Mouse (Mus musculus) induced T-regulatory cell, adult 2 months (primary cell): ENCODE measurements at regions not wholly inside any gene's neighbourhood (a gene's known extent, or its start where the extent isn't known, plus 50 kb on each side); places are given as distances from the start of the nearest gene placed in this dataset.

Experiments used
- DNase-seq: peaks from one replicate; pipeline ENCODE4 v3.0.0-alpha.2; 2012; ENCODE audit warnings: low read depth

DNA sequence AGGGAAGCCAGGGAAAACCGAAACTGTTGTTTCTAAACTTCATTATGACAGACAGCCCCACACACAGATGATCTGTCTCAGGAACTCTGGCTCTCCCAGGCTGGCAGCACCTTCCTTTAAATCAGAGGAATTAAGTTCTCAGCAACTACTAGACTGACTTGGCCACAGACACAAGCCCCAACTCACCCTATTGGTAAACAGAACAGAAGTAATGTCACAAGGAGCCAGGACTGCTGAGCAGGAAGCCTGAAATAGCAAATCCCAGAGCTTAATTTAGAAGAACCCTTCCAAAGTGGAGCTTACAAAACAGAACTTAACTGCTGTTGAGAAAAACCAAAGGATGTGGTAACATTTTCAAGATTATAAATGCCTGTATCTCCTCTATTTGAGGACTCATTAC lies 174.8 kb downstream of the Nfkbiz start:
- DNase-seq: no peak

DNA sequence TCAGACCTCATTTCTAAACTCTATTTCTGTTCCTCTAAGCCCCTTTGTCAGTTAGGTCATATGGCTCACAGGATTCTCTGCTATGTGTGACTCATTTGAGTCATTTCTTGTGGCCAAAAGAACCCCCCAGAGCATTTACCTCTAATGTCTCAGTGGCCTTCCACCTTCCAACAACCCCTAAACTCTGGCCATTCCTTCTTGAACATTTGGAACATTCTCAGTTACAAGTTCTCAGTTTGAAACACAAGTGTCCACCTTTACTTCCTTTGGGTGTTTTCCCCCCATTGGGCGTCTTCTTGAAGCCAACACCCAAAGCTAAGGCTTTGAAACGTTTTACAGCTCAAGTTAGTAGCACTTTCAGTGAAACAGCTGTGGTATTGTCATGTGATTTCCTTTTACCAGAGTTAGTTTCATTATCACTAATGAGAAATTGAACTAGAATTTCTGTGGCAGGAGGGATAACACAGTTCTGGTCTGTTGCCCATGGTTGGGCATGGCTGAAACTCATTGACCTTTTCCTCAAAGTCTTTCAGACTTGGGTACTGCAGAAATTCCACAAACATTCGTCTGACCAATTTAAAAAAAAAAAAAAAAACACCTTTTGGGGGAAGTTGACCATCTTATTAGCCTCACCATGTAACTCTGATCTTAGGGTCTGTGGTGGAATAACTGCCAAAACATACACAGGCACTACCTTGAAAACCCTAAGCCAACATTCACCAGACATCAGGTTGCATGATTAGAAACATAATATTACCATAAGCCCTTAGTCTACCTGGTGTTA lies 201.8 kb downstream of the Nfkbiz start:
- peak; percentile 91 for DNase-seq

DNA sequence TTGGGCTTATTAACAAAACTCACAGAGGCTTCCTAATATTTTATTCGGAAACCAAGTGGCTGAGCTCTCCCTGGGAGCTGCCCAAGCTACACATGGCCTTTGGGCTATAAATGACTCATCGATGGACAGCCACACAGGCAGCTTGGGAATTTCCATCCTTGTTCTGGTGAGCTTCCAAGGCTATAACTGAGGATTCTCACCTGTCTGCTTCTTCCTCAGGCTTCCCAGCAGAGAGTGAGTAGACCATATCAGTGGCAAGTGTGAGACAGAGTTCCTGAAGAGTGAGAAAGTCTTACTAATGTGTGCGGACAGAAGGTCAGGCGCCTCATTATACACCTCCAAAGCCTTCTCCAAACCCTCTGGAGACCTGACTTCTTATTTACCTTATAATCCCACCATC lies 202.5 kb downstream of the Nfkbiz start:
- no peak for DNase-seq

DNA sequence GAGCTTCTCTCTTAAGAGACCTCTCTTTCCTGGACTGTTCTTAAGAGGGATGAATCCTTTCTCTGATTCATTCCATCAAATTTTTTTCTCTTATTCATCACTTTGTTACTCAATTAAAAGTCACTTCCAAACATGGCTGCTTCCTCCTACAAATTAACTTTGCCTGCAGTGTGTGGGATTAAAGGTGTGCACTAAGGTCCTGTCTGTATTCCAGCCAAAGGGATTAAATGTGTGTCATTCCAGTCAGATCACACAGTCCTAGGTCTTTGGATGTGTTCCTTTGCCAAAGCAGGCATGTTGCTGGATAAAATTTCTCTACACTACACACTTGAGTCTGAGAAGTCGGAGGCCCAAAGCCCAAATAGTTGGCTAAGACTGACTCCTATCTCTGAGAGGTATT lies 204.0 kb downstream of the Nfkbiz start:
- no peak for DNase-seq

DNA sequence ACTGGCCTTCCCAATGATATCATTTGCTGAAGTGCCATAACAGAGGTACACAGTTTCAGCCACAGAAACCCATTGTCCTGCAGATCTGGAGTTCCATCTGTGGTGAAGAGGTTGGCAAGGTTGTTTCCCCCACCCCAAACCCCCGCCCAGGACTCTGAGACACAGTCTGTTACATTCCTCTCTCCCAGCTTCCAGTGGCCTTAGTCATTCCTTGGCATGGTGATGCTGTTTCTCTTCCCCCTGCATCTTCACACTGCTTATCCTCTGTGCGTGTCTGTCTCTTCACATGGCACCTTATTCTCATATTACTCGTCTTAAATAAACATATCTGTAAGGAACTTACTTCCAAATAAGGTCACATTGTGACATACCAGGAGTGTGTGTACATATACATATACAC lies 206.5 kb downstream of the Nfkbiz start:
- no peak for DNase-seq

DNA sequence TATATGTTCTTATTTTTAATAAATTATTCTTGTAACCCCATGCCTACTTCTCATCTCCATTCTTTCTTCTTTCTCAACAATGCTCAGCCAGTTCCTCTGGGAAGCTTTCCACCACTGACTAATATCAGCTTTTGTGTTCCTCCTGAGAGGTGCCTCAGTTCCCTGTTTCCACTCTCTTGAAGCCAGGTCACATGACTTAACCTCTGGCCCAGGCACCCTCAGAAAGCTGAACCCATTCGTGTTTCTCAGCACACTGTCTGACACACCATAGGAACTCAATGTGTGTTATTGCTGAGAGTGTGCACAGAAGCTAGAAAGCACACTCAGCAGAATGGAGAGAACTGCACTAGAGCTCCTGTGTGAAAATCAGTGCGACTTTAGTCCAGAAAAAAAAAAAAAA lies 207.1 kb downstream of the Nfkbiz start:
- no peak for DNase-seq

DNA sequence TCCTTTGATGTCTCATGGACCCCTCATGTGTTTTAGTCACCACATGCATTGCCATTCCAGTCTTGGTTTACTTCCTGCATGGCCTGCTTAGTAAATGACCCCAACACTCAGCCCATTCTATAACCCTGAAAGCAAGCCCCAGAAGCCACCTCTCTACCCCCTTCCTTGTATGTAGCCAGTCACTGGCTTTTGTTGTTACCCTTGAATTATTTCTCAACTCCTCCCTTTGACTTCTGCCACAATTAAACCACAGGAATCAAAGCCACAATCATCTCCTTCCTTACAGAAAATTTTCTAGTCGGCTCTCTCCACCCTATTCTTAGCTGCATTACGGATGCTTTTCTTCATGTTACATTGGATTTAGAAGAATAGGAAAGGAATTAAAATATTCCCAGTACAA lies 207.7 kb downstream of the Nfkbiz start:
- no peak for DNase-seq

DNA sequence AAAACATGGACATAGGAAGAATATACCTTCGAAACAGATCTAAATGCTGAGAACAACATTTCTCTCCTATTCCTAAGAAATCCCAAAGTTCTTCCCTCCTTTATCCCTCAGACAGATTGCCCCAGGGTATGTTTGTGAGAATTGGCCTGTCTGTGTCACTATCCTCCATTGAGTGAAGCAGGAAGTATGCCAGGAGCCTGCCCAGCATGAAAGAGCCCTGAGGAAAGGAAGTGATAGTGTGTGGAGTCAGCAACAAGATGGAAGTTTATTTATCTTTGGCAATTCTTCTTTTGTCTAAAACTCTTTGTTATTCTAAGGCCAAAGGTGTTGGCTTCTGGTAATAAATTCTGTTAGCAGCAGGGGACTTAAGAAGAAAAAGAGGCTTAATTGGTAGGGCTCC lies 211.2 kb downstream of the Nfkbiz start:
- DNase-seq: no peak

DNA sequence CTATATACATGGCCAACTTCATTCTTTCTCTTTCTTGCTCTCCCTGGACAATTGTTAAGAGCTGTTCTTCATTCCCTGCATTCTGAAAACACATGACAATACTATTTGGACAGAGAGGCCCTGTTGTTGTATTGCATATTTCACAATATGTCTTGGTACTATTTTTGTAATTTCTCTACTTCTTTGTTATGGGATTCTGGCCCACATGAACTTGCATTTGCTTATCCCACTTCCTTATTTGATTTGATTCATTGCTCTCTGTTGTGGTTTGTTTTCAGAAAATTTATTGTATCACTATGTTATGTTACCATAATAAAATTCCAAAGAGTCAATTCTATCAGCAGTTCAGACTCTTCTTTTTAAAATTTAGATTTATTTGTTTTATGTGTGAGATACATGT lies 215.3 kb downstream of the Nfkbiz start:
- no peak for DNase-seq

DNA sequence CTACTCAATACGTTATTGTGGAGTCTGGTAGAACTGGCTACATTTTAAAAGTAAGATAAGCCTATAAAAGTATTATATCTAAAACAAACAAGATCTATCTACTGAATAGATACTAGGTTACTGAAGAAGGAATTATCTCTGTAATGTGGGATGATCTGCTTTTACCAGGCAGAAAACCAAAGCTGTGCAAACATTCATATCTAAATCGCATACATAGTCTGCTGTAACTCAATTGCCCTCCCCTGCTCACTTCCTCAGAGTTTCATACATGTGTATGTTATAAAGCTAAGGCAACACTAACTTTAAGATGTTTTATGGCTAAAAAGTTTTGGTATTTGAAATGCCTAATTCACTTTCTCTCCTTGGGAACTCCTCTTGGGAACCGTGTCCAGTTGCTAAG lies 219.0 kb downstream of the Nfkbiz start:
- DNase-seq: no peak

DNA sequence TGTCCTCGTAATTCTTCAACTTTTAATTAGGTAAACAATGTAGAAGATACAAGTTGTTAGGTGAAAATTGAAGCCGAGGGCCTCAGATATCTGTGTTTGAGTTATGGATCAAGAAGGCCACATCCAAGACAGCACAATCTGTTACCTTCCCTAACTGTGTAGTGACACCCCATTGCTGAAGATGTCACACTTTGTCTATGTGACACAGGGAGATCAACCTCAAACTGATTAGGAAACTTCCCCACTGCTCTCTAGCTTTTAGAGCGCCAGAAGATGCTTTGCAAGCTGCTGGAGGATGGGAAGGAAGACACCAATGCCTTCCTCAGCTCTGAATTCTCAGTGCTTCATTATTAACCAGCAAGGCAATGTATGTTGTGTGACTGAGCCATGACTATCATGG lies 220.7 kb downstream of the Nfkbiz start:
- DNase-seq: no peak

DNA sequence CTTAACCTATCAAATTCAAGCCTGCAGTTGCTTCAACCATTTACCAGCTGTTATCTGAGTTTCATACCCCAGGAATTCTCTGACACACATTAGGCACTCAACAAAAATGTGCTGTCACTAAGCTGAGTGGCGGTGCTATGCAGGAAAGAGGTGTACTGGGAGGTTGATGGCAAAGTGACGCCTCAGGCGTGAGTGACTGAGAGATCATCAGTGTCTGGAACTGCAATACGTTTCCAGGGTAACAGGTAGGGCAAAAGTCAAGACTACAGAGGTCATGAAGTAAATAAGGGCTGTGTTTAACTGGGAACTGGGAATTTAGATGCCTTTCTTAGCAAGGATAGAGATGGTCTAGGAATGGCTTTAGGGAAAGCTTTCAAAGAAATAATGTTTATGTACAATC lies 221.2 kb downstream of the Nfkbiz start:
- DNase-seq: peak; percentile 19

DNA sequence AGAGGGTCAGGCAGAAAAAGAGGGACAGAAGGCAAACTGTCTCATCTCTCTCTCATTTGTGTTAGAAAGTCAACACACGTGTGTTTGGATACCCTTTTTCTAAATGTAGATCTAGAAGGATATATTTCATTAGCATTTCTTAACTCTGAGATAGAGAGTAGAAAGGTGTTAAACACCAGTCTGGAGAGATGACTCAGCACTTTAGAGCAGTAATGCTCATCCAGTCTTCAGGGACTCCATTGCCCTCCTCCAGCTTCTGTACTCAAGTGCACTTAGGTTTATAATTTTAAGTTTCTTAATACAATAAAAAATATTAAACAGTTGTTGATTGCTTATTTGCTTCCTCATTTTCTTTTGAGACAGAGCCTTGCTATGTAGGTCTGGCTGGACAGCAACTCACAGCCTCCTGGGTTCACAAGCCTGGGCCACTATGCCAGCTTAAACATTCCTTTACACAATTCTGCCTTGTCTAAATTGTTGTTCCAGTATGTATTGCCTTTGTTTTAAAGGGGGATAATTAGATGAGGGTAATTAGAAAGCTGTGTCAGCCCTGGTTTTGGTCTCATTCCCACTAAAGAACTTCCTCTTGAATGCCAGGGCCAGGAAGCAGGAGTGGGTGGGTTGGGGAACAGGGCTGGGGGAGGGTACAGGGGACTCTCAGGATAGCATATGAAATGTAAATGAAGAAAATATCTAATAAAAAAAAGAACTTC lies 222.1 kb downstream of the Nfkbiz start:
- no peak for DNase-seq

DNA sequence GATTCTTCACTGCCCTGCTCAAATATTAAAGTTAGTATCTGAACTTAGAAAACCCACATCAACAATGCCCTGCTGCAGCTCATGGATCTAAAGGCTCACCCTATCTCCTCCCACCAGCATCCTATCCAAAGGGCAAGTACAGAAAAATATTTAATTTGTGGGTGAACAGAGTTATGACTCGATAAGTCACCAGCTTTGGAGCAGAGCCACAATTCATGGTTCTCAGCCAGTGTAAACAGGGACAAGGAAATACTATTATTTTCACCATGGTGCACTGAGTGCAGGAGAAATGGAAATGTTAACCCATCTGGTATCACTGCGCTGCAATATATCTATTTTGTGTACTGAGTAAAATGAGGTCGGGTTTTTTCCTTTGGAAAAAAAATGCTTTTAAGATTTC lies 225.8 kb downstream of the Nfkbiz start:
- DNase-seq: no peak

DNA sequence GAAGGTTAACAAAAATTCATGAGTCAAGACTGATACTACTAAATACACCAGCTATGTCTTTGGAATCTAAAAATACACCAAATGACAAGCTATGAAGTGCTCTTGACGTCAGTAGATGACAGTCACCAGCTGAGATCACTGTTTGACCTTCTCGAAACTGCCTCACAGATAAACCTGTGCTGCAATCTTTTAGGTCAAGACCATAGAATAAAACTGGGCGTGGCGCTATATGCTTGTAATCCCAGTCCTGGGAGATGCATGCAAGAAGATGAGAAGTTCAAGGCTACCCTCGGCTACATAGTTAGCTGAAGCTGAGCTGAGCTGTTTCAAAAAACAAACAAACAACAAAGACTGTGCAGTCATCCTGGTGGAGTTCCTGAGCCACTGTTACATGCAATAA lies 226.7 kb downstream of the Nfkbiz start:
- no peak for DNase-seq

DNA sequence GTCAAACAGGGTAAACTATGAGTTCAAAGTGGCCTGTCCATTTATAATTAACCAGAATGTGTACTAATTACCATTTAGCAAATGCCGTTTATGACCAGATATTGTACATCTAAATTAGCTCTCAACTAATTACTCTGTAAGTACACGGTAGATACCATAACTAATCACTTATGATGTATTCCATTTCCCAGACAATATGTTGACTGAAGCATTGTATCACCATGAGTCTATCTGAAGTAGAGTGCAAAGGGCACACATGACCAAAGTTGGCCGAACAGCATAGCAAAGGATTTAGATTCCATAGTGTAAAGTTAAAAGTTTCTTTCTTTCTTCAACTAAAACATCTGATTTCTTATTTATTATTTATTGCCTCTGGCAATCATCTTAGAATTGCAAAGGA lies 227.5 kb downstream of the Nfkbiz start:
- no peak for DNase-seq

DNA sequence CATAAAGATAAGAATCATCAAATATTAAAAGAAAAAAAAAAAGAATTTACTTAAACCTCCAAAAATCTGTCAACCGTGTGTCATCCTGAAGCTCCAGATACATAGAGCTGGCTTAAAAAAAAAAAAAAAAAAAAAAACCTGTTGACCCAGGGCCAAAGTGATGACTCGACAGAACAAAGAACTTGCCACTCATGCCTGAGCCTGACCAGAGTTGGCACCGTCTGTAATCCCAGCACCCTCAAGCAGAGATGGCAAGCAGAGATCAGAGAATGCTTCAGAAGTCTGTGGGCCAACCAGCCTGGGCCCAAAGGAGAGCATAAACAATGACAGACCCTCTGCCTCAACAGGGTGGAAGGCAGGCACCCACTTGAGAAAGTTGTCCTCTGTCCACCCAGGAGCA lies 230.3 kb downstream of the Nfkbiz start:
- no peak for DNase-seq

DNA sequence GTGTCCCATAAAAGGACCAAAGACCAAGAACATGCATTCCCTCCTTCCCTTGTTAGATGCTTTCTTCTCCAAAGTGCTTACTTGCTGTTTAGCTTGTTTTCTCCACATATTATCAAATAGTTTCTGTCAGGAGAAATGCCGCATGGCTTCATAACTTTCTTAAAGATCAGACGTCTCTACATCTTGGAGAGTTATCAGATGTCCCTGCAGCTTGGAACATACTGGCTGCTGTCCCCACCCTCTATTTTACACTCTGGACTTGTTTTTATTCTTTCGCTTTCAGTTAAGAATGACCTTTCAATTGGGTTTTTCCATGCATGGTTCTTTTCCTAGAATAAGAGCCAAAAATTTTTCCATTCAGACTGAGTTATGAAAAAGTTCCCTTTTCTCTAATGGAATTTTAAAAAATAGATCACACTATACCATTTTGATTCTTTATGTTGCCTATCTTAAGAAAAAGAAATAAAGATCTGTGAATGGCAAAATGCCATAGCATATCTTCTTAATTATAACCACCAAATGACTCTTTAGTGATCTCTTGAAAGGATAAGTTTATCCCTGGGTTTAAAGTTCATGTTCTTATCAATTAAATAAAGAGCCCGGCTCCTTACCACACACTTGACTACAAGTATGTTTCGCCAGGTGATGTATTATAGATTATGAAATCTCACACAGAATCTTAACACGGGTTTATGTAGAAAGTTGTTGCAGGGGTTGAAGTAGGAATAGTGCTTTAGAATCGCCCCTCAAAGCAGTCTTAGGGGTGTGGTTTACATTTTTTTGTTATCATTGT lies 232.1 kb downstream of the Nfkbiz start:
- DNase-seq: peak; percentile 22

DNA sequence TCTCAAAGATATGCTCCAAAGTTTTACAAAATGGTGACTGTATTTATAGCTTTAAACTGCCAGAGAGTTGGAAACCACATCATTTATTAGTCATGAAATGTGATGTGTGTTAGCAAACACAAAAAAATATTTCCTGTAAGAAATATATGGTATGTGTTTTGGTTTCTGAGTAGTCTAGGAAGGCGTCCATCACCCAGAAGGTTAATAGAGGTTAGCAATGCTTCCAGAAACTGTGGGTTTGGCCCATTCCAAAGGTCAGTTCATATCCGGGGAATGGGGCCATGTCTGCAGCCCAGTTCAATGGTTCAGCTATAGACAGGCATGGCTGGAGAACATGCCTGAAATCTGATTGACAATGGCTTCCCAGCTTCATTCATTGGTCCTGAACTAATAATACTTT lies 235.1 kb downstream of the Nfkbiz start:
- no peak for DNase-seq

DNA sequence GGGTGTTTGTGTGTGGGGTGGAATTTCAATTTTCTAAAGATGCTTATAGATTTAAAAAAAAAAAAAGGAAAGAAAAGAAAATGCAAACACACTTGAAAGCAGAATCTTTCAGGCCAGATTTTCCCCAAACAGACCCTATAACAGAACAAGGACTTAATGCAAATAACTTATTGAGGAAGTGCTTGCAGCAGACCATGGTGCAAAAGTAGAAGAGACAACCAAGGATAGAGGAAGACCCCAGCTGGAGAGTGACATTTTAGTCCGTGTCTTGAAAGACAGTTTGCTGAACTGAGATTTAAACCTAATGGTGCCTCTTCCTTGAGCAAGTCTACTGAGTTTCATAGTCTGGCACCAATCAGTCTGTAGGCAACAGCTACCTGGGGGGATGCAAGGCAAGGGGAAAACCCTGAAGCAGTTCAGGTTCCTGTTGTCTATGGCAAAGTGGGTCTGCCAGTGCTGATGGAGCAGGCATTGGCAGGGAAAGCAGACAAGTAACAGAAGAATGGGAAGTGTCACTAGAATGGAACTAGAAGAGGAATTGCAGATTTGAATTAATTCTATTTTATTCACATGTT lies 249.2 kb downstream of the Nfkbiz start:
- no peak for DNase-seq

DNA sequence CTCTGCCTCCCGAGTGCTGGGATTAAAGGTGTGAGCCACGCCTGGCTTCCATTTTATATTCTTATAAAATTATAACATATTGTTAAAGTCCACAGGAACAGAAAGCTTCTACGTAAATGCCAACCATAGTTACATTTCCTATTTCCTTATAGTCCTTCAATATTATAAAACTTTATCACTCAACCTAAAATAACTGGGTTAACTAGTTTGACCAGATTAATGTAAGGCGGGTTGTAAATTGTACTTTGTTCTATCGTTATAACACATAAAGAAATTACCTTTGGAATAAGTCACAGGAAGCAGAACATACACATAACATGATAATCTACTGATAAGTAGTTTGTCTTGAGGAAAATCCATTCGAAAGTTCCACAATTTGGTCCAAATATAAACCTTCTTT lies 251.6 kb downstream of the Nfkbiz start:
- no peak for DNase-seq

DNA sequence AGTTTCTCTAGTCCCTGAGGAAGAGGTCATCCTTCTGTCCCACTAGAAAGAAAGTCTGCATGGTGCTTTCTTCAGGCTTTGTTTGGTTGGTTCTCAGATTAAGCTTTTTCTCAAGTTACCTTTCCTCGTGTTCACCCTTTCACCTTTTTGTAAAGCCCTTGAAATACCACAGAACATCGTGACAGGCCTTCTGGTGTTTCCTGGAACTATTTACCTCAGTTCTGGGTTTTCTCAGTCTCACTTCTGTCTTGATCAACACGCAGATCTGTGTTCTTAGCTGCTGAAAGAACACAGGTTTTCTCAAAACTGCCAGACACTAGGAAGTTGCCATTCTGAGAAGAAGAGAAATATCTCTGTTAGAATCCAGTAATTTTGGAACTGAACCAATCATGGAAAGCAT lies 255.8 kb downstream of the Nfkbiz start:
- DNase-seq: peak; percentile 77

DNA sequence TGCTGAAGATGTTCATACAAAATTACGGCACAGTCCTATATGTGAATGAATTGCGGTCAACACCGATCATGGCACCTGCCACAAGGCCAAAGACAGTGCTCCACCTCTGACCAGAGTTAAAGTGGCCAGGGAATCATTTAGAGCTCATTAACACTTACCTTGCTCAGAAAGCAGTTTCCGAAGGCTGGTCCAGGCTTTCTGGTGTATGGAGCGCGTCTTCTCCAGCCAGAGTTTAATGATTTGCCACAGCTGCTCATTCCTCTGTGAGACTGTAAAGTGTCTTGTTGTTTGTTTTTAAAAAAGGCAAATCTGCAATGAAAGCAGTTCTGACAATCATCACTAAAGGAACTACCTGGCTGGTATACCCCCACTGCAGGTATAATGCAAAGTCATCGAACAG lies 256.7 kb downstream of the Nfkbiz start:
- no peak for DNase-seq
